Mouse (Mus musculus) CD4-positive, CD25-positive, alpha-beta regulatory T cell, adult 2 months (primary cell): Measurements from ENCODE around the gene Pdia5.

Experiments used
- DNase-seq: peaks from one replicate; pipeline ENCODE4 v3.0.0-alpha.2; 2012; ENCODE audit warnings: low read depth, low spot score

Pdia5 gene

DNA sequence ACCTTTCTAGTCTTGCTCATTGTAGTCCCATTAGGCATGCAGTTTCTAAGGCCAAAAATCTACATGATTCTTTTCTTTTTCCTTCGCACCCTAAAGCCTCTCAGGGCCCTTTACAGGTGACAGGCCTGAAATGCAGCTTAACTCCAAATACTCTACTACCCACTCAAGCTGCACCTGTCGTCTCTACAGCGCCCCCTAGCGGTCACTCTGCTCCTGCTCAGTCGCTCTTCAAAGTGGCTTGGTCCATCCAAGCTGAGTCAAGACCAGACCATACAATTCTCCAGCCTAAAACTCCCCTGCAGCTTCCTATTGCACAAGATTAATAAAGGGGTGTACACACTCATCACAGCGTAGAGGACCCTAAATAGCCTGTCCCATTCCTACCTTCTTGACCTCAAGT lies 130.1 kb downstream of the Pdia5 start:
- peak; percentile 88 for DNase-seq

DNA sequence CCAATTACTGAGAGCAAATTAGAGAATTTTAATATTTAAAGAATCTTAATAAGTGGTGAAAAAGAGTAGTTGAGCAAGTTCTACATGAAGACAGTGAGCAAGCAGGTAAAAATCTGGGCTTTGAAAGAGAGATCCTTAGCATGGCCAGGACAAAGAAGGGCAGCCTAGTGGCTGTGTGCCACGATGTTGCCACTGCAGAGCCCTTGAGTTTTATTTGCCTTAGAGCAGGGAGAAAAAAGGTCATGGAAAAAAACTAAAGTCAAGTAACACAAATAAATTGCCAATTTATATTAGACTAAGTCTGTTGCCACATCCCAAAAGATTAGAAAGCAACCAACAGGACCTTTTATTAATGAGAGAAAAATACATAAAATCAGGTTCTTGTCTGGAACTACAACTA lies 133.2 kb downstream of the Pdia5 start:
- no peak for DNase-seq
